Mouse (Mus musculus): ENCODE results near the gene Dlec1.

Dlec1 gene

DNA sequence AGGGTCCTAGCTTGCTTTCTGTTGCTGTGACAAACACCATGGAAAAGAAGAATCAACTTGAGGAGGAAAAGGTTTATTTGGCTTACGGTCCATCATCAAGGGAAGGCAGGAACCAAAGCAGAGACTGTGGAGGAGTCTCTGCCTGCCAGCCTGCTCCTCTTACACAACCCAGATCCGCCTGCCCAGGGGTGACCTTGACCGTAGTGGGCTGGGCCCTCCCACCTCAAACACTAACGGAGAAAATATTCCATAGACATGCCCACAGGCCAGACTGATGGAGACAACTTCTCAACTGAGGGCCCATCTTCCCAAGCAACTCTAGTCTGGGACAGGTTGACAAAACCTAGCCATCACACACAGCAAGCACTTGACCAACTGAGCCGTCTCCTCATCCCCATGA, 39.8 kb downstream of the Dlec1 start:
- in situ Hi-C loops (cut with MboI) = no loop called here

GRCm38 (mm10) chr9:119143372-119143771, 41.1 kb downstream of the Dlec1 start:
- in situ Hi-C loops (cut with MboI) = no loop called here

DNA sequence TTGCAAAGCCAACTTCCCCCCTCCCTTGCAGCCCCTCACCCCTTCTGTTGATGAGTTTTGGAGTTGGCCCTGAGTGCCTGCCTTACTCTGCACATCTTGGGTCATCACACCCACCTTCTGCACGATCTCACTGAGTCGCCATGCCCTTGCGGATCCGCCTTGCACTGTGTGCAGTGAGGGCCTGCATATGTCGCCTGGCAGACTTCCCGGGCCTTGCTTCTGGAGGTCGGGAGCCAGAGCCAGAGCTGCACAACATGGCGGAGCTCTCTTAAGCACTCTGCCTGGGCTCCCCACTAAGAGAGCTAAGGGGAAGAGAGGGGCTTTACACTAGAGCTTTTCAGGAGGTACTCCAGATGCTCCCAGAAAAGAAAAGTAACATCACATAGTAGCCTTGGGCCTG, 42.4 kb downstream of the Dlec1 start:
- in situ Hi-C loops (cut with MboI) = no loop called here

DNA sequence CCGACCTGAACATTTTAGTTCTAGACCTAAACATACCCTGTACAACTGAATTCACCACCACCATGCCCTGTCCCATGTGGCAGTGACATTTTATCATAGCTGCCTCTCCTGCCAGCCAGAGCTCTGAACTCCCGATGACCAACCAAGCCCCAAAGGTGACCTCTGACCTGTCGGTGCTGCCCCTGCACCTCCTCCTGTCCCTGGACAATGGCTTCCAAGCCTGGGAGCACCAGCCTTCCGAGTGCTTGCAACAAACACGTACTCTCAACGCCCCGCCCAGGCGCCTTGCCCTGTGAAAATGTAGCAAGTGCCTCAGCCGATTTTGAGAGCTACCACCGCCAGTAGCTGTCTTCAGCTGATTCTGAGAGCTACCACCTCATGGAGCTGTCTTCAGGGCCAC, 42.9 kb downstream of the Dlec1 start:
- in situ Hi-C loops (cut with MboI) = no loop called here

DNA sequence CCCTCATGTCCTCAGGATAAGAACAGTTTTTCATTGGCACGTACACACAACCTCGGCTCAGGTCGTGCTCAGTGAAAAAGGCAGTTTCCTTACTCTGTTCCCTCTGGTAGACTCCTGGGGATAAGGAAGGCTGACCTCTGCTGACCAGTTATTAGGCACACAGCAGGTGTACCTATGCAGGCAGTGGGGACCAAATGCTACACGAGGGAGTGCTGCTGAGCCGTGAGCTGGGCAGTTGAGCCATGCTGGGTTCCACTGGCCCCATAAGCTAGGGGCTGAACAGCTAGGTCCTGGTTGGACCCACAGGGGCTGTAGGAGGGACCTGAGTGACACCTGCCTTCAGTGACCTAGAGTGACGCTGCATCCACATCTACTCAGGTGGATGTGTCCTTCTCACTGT, 43.4 kb downstream of the Dlec1 start:
- in situ Hi-C loops (cut with MboI) = no loop called here

GRCm38 (mm10) chr9:119146098-119146770, 44.0 kb downstream of the Dlec1 start:
- in situ Hi-C loops (cut with MboI) = no loop called here

- in situ Hi-C loops (cut with MboI) = no loop called here
Measured at GRCm38 (mm10) chr9:119149601-119150000, 47.3 kb downstream of the Dlec1 start.

DNA sequence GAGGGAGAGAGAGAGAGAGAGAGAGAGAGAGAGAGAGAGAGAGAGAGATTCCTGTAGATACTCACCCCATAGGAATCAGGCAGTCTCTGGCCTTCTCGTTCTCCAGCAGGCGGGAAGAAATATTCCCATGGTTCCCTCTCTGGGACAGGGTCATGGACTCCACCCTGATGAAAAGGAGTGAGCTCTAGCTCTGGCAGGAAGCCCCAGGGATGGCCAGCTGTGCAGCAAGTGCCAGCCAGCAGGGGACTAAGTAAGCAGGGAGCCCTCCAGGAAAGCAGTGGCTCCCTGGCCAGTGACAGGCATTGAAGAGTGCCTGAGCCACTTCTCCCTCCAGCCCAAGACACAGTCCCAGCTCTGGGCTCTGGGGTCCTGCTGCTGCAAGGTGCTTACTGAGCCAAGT, 49.5 kb downstream of the Dlec1 start:
- in situ Hi-C loops (cut with MboI) = no loop called here

- in situ Hi-C loops (cut with MboI) = no loop called here
Measured at GRCm38 (mm10) chr9:119155416-119155815, 53.1 kb downstream of the Dlec1 start.

GRCm38 (mm10) chr9:119155826-119156225, 53.5 kb downstream of the Dlec1 start:
- in situ Hi-C loops (cut with MboI) = no loop called here

GRCm38 (mm10) chr9:119156278-119157201, 54.3 kb downstream of the Dlec1 start, which contains the start of gene Acaa1b:
Gene Acaa1b (minus strand): TSS chr9:119157093.
- in situ Hi-C loops (cut with MboI) = no loop called here

GRCm38 (mm10) chr9:119158861-119159260, 56.6 kb downstream of the Dlec1 start, which contains the start of gene Gm47289:
Gene Gm47289 (plus strand): TSS chr9:119159161.
- in situ Hi-C loops (cut with MboI) = no loop called here

- in situ Hi-C loops (cut with MboI) = no loop called here
Measured at GRCm38 (mm10) chr9:119160689-119161088, 58.4 kb downstream of the Dlec1 start.

DNA sequence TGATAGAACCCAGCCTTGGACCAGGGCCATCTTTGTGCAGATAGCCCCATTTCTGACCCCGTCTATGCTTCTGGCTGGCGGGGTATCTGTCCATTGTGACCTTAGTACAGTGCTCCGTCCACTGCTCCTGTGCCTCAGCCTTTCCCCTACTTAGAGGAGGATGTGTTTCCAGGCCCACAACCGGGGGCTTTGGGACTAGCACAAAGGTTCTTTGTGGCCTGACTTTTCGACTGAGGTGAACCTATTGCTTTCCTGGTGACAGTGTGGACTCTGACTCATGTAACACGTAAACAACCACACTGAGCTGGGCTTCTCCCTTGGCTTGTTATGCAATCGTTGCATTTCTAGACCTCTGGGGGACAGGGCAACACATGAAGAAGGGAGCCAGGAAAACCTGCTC, 62.5 kb downstream of the Dlec1 start:
- in situ Hi-C loops (cut with MboI) = no loop called here

DNA sequence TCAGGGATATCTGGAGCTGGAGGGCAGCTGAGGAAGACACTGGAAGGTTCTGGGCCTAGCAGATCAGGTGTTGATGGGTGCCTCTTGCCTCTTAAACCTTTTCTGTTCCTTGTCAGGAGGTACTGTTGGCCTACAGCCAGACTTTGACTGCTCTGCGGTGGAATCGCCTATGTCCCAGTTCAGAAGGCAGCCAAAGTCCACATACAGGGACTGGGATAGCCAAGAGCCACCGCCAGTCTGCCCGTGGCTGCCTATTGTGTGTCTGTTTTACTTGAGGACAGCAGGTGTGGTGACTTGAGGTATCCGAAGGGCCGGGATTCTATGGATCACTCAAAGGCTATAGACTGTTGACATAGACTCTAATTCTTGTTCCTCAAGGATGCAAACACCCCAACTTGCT, 63.3 kb downstream of the Dlec1 start:
- in situ Hi-C loops (cut with MboI) = no loop called here

DNA sequence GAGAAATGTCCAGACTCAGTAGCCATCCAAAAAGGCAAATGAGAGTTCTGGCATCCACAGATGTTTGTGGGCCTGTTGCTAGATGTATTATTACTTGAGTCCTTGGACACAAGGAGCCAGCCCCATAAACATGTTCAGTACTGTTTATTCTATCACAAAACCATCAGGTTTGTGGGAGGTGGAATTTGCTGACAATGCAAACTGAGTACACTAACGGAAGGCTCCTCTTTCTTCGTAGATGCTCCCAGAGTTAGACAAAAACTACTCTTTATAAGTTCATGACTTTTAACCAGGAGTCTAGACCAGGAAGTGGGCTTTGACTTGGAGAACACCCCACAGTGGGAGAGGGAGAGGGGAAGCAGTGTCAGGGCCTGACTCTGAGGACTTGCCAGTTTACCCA, 65.3 kb downstream of the Dlec1 start:
- in situ Hi-C loops (cut with MboI) = no loop called here

- in situ Hi-C loops (cut with MboI) = no loop called here
Measured at GRCm38 (mm10) chr9:119179292-119179691, 77.0 kb downstream of the Dlec1 start.

DNA sequence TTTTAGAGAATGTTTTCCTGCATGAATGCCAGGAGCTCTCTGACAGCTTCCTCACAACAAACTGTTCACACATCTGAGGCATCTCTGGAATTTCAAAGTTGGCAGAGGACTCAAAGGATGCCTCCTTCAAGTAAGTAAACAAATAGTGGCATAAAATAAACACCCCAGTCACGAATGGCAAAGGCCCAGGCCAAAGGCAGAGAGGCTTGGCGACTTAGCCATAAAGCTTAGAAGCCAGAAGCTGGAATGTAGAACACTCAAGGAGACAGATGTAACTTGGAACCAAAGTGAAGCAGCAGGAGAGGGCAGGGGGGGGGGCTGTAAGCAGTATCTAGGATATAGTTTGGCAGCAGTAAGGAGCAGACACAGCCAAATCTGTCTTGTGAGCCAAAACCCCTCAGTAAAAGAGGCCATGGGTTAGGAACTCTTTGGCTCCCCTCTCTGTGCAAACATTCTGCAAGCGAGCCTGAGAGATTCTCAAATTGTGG, 79.0 kb downstream of the Dlec1 start:
- in situ Hi-C loops (cut with MboI) = no loop called here

- in situ Hi-C loops (cut with MboI) = no loop called here
Measured at GRCm38 (mm10) chr9:119192202-119192990, 90.1 kb downstream of the Dlec1 start.
